Mouse (Mus musculus) spleen, adult 2 months (tissue): ENCODE measurements around the gene Ccdc85b. TPM values are rescaled to one million over a fixed set of nuclear protein-coding genes. Genes with fewer than 3 reads are reported as not detected.

Experiments
- DNase-seq, 2 experiments: peaks; one replicate each; pipeline versions ENCODE4 v3.0.0 to v3.0.0-alpha.2; 2012 to 2021; ENCODE audit warnings: low spot score in 2 of 2, low read depth in 1 of 2
- H3K27ac ChIP-seq: fragments of 200-500 bp; 2 replicates; pipeline ENCODE4 v1.5.1; 2012; ENCODE audit warnings: low read length, inconsistent platforms; ENCODE audit not compliant: insufficient read depth
- H3K27me3 ChIP-seq: fragments of 200-500 bp; 2 replicates; pipeline ENCODE4 v1.6.1; 2012; ENCODE audit warnings: mild to moderate bottlenecking, moderate library complexity, low read length, inconsistent platforms; ENCODE audit not compliant: control insufficient read depth, insufficient read depth
- H3K36me3 ChIP-seq: fragments of 200-500 bp; 2 replicates; pipeline ENCODE4 v1.6.1; 2012; ENCODE audit warnings: mild to moderate bottlenecking, low read length, inconsistent platforms; ENCODE audit not compliant: control insufficient read depth, insufficient read depth
- H3K4me1 ChIP-seq: fragments of 200-500 bp; 2 replicates; pipeline ENCODE4 v1.6.1; 2011; ENCODE audit warnings: inconsistent platforms; ENCODE audit not compliant: control insufficient read depth, insufficient read depth, insufficient read length
- H3K4me3 ChIP-seq: fragments of 200-500 bp; 2 replicates; pipeline ENCODE4 v1.5.1; 2011; ENCODE audit warnings: mild to moderate bottlenecking, inconsistent platforms; ENCODE audit not compliant: insufficient read depth, insufficient read length; ENCODE audit errors: extremely low read depth
- CTCF ChIP-seq: fragments of 200-500 bp; IDR thresholded peaks from 2 replicates; pipeline ENCODE4 v1.5.1; 2011; ENCODE audit warnings: mild to moderate bottlenecking, inconsistent platforms; ENCODE audit not compliant: insufficient read depth, insufficient read length, insufficient replicate concordance; ENCODE audit errors: extremely low read depth
- POLR2A ChIP-seq: fragments of 200-500 bp; IDR thresholded peaks from 2 replicates; pipeline ENCODE4 v1.6.1; 2011; ENCODE audit warnings: low read depth, low read length, inconsistent platforms
- WGBS: fragments of 180-500 bp; shearing (Covaris S2); methylation state at CpG from one replicate; pipeline ENCODE4 v1.1.7; 2018; 5-methylcytosine and 5-hydroxymethylcytosine counted together
- polyA plus RNA-seq: library from polyadenylated mRNA; depleted of rRNA; stranded (reverse); fragments of >200 nt; gene quantifications from 2 replicates; pipeline ENCODE4 v1.2.3, GENCODE M21; 2012

Gene Ccdc85b
- polyA plus RNA-seq, 1 experiment, result 5.3 TPM

- TF ChIP-seq POLR2A, result no peak
- peak overlapping the region; percentile 95 for H3K27ac ChIP-seq
- DNase-seq, result no peak
- no peaks in the 10 kb centered on the region for H3K27me3 ChIP-seq
- peaks cover 14% of the 10 kb centered on the region for H3K4me1 ChIP-seq
- H3K36me3 ChIP-seq, result no peaks in the 10 kb centered on the region; the same call in 1 of the 2 replicates
- peak overlapping the region; percentile 98 for H3K4me3 ChIP-seq
- WGBS, result 4% methylated on average over 26 of the region's 26 CpGs
Measured at GRCm38 (mm10) chr19:5456241-5456921, 1.3 kb downstream of the Ccdc85b start.

- no peak for DNase-seq
- Histone ChIP-seq H3K4me1 (peaks cover 14% of the 10 kb centered on the region), H3K4me3 (no peak overlapping the region), H3K36me3 (no peaks in the 10 kb centered on the region; the same call in 1 of the 2 replicates), H3K27ac (no peak overlapping the region), H3K27me3 (no peaks in the 10 kb centered on the region)
- TF ChIP-seq CTCF (no peak), POLR2A (no peak)
- 86% methylated on average over 8 of the region's 8 CpGs for whole genome bisulfite sequencing
Measured at GRCm38 (mm10) chr19:5455568-5455967, 2.1 kb downstream of the Ccdc85b start.

GRCm38 (mm10) chr19:5455037-5455436 lies 2.7 kb downstream of the Ccdc85b start:
- Histone ChIP-seq H3K27me3 (no peaks in the 10 kb centered on the region), H3K36me3 (no peaks in the 10 kb centered on the region; the same call in 1 of the 2 replicates), H3K4me1 (peaks cover 14% of the 10 kb centered on the region), H3K27ac (no peak overlapping the region), H3K4me3 (no peak overlapping the region)
- no peak for DNase-seq
- TF ChIP-seq POLR2A (no peak), CTCF (no peak)
- 91% methylated on average over 12 of the region's 12 CpGs for WGBS

- 70% methylated on average over 6 of the region's 6 CpGs for WGBS
- Histone ChIP-seq H3K4me1 (peaks cover 25% of the 10 kb centered on the region), H3K36me3 (no peaks in the 10 kb centered on the region; the same call in 1 of the 2 replicates), H3K27me3 (peaks cover 8% of the 10 kb centered on the region), H3K27ac (no peak overlapping the region), H3K4me3 (no peak overlapping the region)
- no peak for DNase-seq
- no peak for TF ChIP-seq POLR2A
- no peak for TF ChIP-seq CTCF
Measured at GRCm38 (mm10) chr19:5451766-5452165, 5.9 kb downstream of the Ccdc85b start.

GRCm38 (mm10) chr19:5449673-5450072 lies 8.0 kb downstream of the Ccdc85b start:
- H3K27ac ChIP-seq, result no peak overlapping the region
- peaks cover 17% of the 10 kb centered on the region for H3K4me1 ChIP-seq
- H3K4me3 ChIP-seq, result no peak overlapping the region
- no peaks in the 10 kb centered on the region; the same call in 1 of the 2 replicates for H3K36me3 ChIP-seq
- no peak for DNase-seq
- 90% methylated on average over 3 of the region's 3 CpGs for WGBS
- TF ChIP-seq POLR2A (no peak), CTCF (no peak)
- H3K27me3 ChIP-seq, result peaks cover 8% of the 10 kb centered on the region

- Histone ChIP-seq H3K4me1 (peaks cover 17% of the 10 kb centered on the region), H3K27me3 (peaks cover 8% of the 10 kb centered on the region), H3K4me3 (peak overlapping the region; percentile 63; the same call in 1 of the 2 replicates), H3K36me3 (no peaks in the 10 kb centered on the region), H3K27ac (no peak overlapping the region)
- TF ChIP-seq CTCF, result no peak
- no peak for TF ChIP-seq POLR2A
- DNase-seq, result no peak
- WGBS, result 4% methylated on average over 36 of the region's 36 CpGs
Measured at GRCm38 (mm10) chr19:5448354-5449150, 9.1 kb downstream of the Ccdc85b start.
